Mouse (Mus musculus): ENCODE results near the gene Fbxl3. TPM values are rescaled to one million over a fixed set of nuclear protein-coding genes. Genes with fewer than 3 reads are reported as not detected.

Gene Fbxl3
- 10 to 100 TPM; 76.9 to 87.3 TPM for total RNA-seq (2023)

GRCm38 (mm10) chr14:103099238-103099933 is at the start of gene Fbxl3:
Gene Fbxl3, minus strand, starts transcription at chr14:103099566.

GRCm38 (mm10) chr14:103069864-103070611 is 29.3 kb downstream of the Fbxl3 start, which contains the start of gene Cln5:
Gene Cln5, plus strand, starts transcription at chr14:103070216.

GRCm38 (mm10) chr14:103046677-103047076 is 52.7 kb downstream of the Fbxl3 start, which contains the start of gene Acod1:
Gene Acod1, plus strand, starts transcription at chr14:103046977.

Other genes with a start within 250 kb of the Fbxl3 start
- gene Kctd12, start 116.9 kb downstream of the Fbxl3 start, total RNA-seq (2023) = 100 to 1,000 TPM; 212 to 213 TPM
- 10 to 100 TPM; 25.0 to 28.0 TPM for gene Acod1, start 52.6 kb downstream of the Fbxl3 start, total RNA-seq (2023)
- 10 to 100 TPM; 61.5 to 67.7 TPM for gene Cln5, start 29.4 kb downstream of the Fbxl3 start, total RNA-seq (2023)
- 10 to 100 TPM; 52.4 to 62.6 TPM for gene Mycbp2, start 247.2 kb upstream of the Fbxl3 start, total RNA-seq (2023)